Mouse (Mus musculus): ENCODE measurements at regions not wholly inside any gene's neighbourhood (a gene's known extent, or its start where the extent isn't known, plus 50 kb on each side); places are given as distances from the start of the nearest gene placed in this dataset.
"Not testable (repeated sequence)": the region's sequence is repeated elsewhere in the genome, so short reads cannot be mapped to it uniquely, and the experiment has no call there.

GRCm38 (mm10) chr2:44509101-44509500 lies 418.4 kb downstream of the Gtdc1 start:
- Histone ChIP-seq H3K4me2 (ENCODE audit: insufficient read depth, low read depth, poor library complexity, severe bottlenecking) (no peak overlapping the region), H3K36me3 (replicated peaks in 1 of 2; ENCODE audit: control insufficient read depth in 1 of 2, insufficient read depth in 1 of 2, low read length in 1 of 2) (no peaks in the 10 kb centered on the region), H3K27ac (ENCODE audit: insufficient read depth, low read depth) (no peak overlapping the region), H3K27me3 (replicated peaks) (no peaks in the 10 kb centered on the region), H3K79me2 (replicated peaks; ENCODE audit: control insufficient read depth, extremely low read depth, insufficient read depth, poor library complexity, severe bottlenecking) (no peaks in the 10 kb centered on the region), H3K4me3 (replicated peaks in 1 of 3; ENCODE audit: low read depth in 2 of 3, low read length in 2 of 3, poor library complexity in 1 of 3) (no peak overlapping the region), H3K4me1 (ENCODE audit: control insufficient read depth in 1 of 2, insufficient read depth in 2 of 2) (no peaks in the 10 kb centered on the region), H3K9ac (ENCODE audit: insufficient read depth, low read depth) (no peak overlapping the region), H3K9me3 (replicated peaks; ENCODE audit: low read length) (no peaks in the 10 kb centered on the region)
- no peak for DNase-seq (ENCODE audit: extremely low read depth)
- dilution Hi-C loops (cut with MboI; ENCODE audit: extremely low pct_ligation_motif_present, extremely low pct_unique_long_range_greater_than_20kb, low sequenced_read_pairs) (no loop called here), in situ Hi-C loops (cut with MboI; ENCODE audit: low pct_ligation_motif_present, low pct_unique_long_range_greater_than_20kb, low sequenced_read_pairs) (no loop called here)
- TF ChIP-seq KAT2A (IDR thresholded peaks at IDR 0.05; ENCODE audit: insufficient replicate concordance, low read length): no peak
- TF ChIP-seq MEF2A (IDR thresholded peaks at IDR 0.05; ENCODE audit: borderline replicate concordance, low read depth, low read length): no peak
- no peak for TF ChIP-seq CTCF (conservative IDR thresholded peaks at IDR 0.05 in 1 of 2, IDR thresholded peaks at IDR 0.05 in 1 of 2; ENCODE audit: low read depth in 2 of 2, low read length in 2 of 2)
- no peak for TF ChIP-seq GABPA (IDR thresholded peaks at IDR 0.05; ENCODE audit: insufficient replicate concordance, low read depth, low read length)
- no peak for TF ChIP-seq TCF12 (IDR thresholded peaks at IDR 0.05; ENCODE audit: low read depth, low read length)
- TF ChIP-seq MYC (IDR thresholded peaks at IDR 0.05; ENCODE audit: low read depth, low read length): no peak
- TF ChIP-seq MAFK (IDR thresholded peaks at IDR 0.05; ENCODE audit: insufficient replicate concordance, low read length): no peak
- TF ChIP-seq RCOR1 (conservative IDR thresholded peaks at IDR 0.05; ENCODE audit: low read depth, low read length): no peak
- no peak for TF ChIP-seq MAX (IDR thresholded peaks at IDR 0.05; ENCODE audit: low read length)
- no peak for TF ChIP-seq USF2 (conservative IDR thresholded peaks at IDR 0.05; ENCODE audit: low read depth, low read length)
- no peak for TF ChIP-seq CHD2 (IDR thresholded peaks at IDR 0.05; ENCODE audit: low read length)
- TF ChIP-seq TBP (conservative IDR thresholded peaks at IDR 0.05; ENCODE audit: low read depth, low read length): no peak

- H3K4me2 ChIP-seq (ENCODE audit: insufficient read depth, low read depth, poor library complexity, severe bottlenecking): no peak overlapping the region; the same call in 1 of the 2 replicates
- in situ Hi-C loops (cut with MboI; ENCODE audit: low pct_ligation_motif_present, low pct_unique_long_range_greater_than_20kb, low sequenced_read_pairs) (no loop called here), dilution Hi-C loops (cut with MboI; ENCODE audit: extremely low pct_ligation_motif_present, extremely low pct_unique_long_range_greater_than_20kb, low sequenced_read_pairs) (no loop called here)
- TF ChIP-seq NELFE (IDR thresholded peaks at IDR 0.05; ENCODE audit: low read depth, low read length): no peak
- TF ChIP-seq POLR2A (IDR thresholded peaks at IDR 0.05; ENCODE audit: low read depth, low read length): no peak
- TF ChIP-seq MXI1 (IDR thresholded peaks at IDR 0.05; ENCODE audit: low read depth, low read length): no peak
- no peak overlapping the region for H3K4me3 ChIP-seq (replicated peaks in 1 of 3; ENCODE audit: low read depth in 2 of 3, low read length in 2 of 3, poor library complexity in 1 of 3)
- DNase-seq (ENCODE audit: extremely low read depth): no peak
- no peak overlapping the region for H3K27ac ChIP-seq (ENCODE audit: insufficient read depth, low read depth)
- H3K4me1 ChIP-seq (ENCODE audit: control insufficient read depth in 1 of 2, insufficient read depth in 2 of 2): no peaks in the 10 kb centered on the region
- no peak overlapping the region for H3K9ac ChIP-seq (ENCODE audit: insufficient read depth, low read depth)
- H3K27me3 ChIP-seq (replicated peaks): no peaks in the 10 kb centered on the region
- H3K9me3 ChIP-seq (replicated peaks; ENCODE audit: low read length): no peaks in the 10 kb centered on the region
- H3K36me3 ChIP-seq (replicated peaks in 1 of 2; ENCODE audit: control insufficient read depth in 1 of 2, insufficient read depth in 1 of 2, low read length in 1 of 2): no peaks in the 10 kb centered on the region
- no peaks in the 10 kb centered on the region for H3K79me2 ChIP-seq (replicated peaks; ENCODE audit: control insufficient read depth, extremely low read depth, insufficient read depth, poor library complexity, severe bottlenecking)
Measured at GRCm38 (mm10) chr2:44504273-44504672, 423.2 kb downstream of the Gtdc1 start.

- H3K9ac ChIP-seq (ENCODE audit: insufficient read depth, low read depth); H3K27ac ChIP-seq (ENCODE audit: insufficient read depth, low read depth); H3K4me2 ChIP-seq (ENCODE audit: insufficient read depth, low read depth, poor library complexity, severe bottlenecking); H3K4me1 ChIP-seq (ENCODE audit: control insufficient read depth in 1 of 2, insufficient read depth in 2 of 2); H3K36me3 ChIP-seq (replicated peaks in 1 of 2; ENCODE audit: control insufficient read depth in 1 of 2, insufficient read depth in 1 of 2, low read length in 1 of 2); H3K79me2 ChIP-seq (replicated peaks; ENCODE audit: control insufficient read depth, extremely low read depth, insufficient read depth, poor library complexity, severe bottlenecking); H3K9me3 ChIP-seq (replicated peaks; ENCODE audit: low read length); DNase-seq (ENCODE audit: extremely low read depth); H3K4me3 ChIP-seq (replicated peaks in 1 of 3; ENCODE audit: low read depth in 2 of 3, low read length in 2 of 3, poor library complexity in 1 of 3); dilution Hi-C loops (cut with MboI; ENCODE audit: extremely low pct_ligation_motif_present, extremely low pct_unique_long_range_greater_than_20kb, low sequenced_read_pairs); in situ Hi-C loops (cut with MboI; ENCODE audit: low pct_ligation_motif_present, low pct_unique_long_range_greater_than_20kb, low sequenced_read_pairs); H3K27me3 ChIP-seq (replicated peaks): not testable (repeated sequence)
Measured at GRCm38 (mm10) chr2:44490806-44491205, 436.7 kb downstream of the Gtdc1 start.

Measured in CH12.LX (cell line).